Mouse (Mus musculus) ES-E14 (cell line): Measurements from ENCODE around the gene Vmn1r88.

ENCODE experiments used
- CHD2 ChIP-seq: IDR thresholded peaks from 2 replicates; pipeline ENCODE4 v1.6.1; 2014; ENCODE audit warnings: mild to moderate bottlenecking, low read depth, low read length, inconsistent platforms
- HCFC1 ChIP-seq: IDR thresholded peaks from 2 replicates; pipeline ENCODE4 v1.6.1; 2012; ENCODE audit warnings: low read length, inconsistent platforms, borderline replicate concordance; ENCODE audit not compliant: insufficient read depth
- MAFK ChIP-seq: IDR thresholded peaks from 2 replicates; pipeline ENCODE4 v1.6.1; 2014; ENCODE audit warnings: mild to moderate bottlenecking, low read depth, low read length, inconsistent platforms; ENCODE audit not compliant: insufficient read depth
- ZC3H11A ChIP-seq: IDR thresholded peaks from 2 replicates; pipeline ENCODE4 v1.6.1; 2012; ENCODE audit warnings: low read depth, mild to moderate bottlenecking, inconsistent platforms, low read length, borderline replicate concordance
- ZNF384 ChIP-seq: IDR thresholded peaks from 2 replicates; pipeline ENCODE4 v1.6.1; 2012; ENCODE audit warnings: low read depth, low read length, inconsistent platforms

GRCm38 (mm10) chr7:13119817-13120216 lies 39.6 kb upstream of the Vmn1r88 start, which contains the start of gene Vmn1r86:
- TF ChIP-seq ZNF384, result no peak
- TF ChIP-seq MAFK, result no peak
- no peak for TF ChIP-seq HCFC1
- no peak for TF ChIP-seq CHD2
- TF ChIP-seq ZC3H11A, result no peak
